Mouse (Mus musculus) heart, postnatal 0 days (tissue): ENCODE measurements at regions not wholly inside any gene's neighbourhood (a gene's known extent, or its start where the extent isn't known, plus 50 kb on each side); places are given as distances from the start of the nearest gene placed in this dataset.

Source experiments
- ATAC-seq: fragments of 200-750 bp; cut with Nextera tagmentation; 2 replicates; pipeline ENCODE4 v1.8.0; 2017; ENCODE audit warnings: low read depth, moderate number of reproducible peaks, moderate library complexity; ENCODE audit not compliant: insufficient read depth
- DNase-seq: peaks from one replicate; pipeline ENCODE4 v3.0.0-alpha.2; 2016; ENCODE audit warnings: low spot score
- H3K27ac ChIP-seq: fragments of 300-500 bp; sonication (generic); 2 replicates; pipeline ENCODE4 v1.5.1; 2014; ENCODE audit warnings: low read depth, mild to moderate bottlenecking
- H3K27me3 ChIP-seq: fragments of 300-500 bp; sonication (generic); 2 replicates; pipeline ENCODE4 v1.6.1; 2014; ENCODE audit warnings: low read length, mixed read lengths; ENCODE audit not compliant: control insufficient read depth, insufficient read depth
- H3K36me3 ChIP-seq: fragments of 300-500 bp; sonication (generic); replicated peaks from 2 replicates; pipeline ENCODE4 v1.6.1; 2014; ENCODE audit warnings: low read length, mixed read lengths; ENCODE audit not compliant: control insufficient read depth, insufficient read depth
- H3K4me1 ChIP-seq: fragments of 300-500 bp; sonication (generic); 2 replicates; pipeline ENCODE4 v1.6.1; 2014; ENCODE audit warnings: antibody characterized with exemption; ENCODE audit not compliant: control insufficient read depth, insufficient read depth
- H3K4me2 ChIP-seq: fragments of 300-500 bp; sonication (generic); 2 replicates; pipeline ENCODE4 v1.6.1; 2014; ENCODE audit warnings: low read depth, mild to moderate bottlenecking, low read length, moderate library complexity
- H3K4me3 ChIP-seq: fragments of 300-500 bp; sonication (generic); 2 replicates; pipeline ENCODE4 v1.5.1; 2014; ENCODE audit warnings: low read depth, low read length
- H3K9ac ChIP-seq: fragments of 300-500 bp; sonication (generic); replicated peaks from 2 replicates; pipeline ENCODE4 v1.6.1; 2014; ENCODE audit warnings: low read depth, low read length, mixed read lengths
- H3K9me3 ChIP-seq: fragments of 300-500 bp; sonication (generic); replicated peaks from 2 replicates; pipeline ENCODE4 v1.6.1; 2016; ENCODE audit warnings: low read length; ENCODE audit not compliant: control insufficient read depth
- CTCF ChIP-seq: IDR thresholded peaks from 2 replicates; pipeline ENCODE4 v1.5.1; 2016; ENCODE audit warnings: antibody characterized with exemption, control low read depth, low read depth
- EP300 ChIP-seq: IDR thresholded peaks from 2 replicates; pipeline ENCODE4 v1.6.1; 2016; ENCODE audit warnings: antibody characterized with exemption, low read depth
- WGBS: fragments of 180-500 bp; shearing (Covaris S2); extraction: QIAGEN DNeasy Blood & Tissue Kit; methylation state at CpG from one replicate; pipeline ENCODE4 v1.1.7; 2014; 5-methylcytosine and 5-hydroxymethylcytosine counted together

DNA sequence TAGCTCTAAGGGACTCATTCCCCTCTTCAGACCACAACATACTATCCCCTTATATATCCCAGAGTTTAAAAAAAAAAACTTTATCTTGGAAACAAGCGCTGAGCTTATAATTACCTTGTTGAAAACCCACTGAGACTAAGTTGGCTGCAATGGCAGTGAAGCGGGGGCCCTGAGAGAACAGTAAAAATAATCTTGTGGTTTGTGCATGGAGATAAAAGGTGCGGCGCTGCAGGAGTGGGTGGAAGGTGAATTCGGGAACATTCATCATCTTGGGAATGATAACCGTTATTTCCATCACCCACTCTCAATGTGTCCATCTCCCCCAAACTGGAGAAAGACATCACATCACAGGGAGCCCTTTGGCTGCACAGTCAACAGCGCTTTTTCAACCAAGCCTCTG, 327.9 kb downstream of the Insig2 start:
- Histone ChIP-seq H3K4me3 (no peak overlapping the region), H3K9ac (no peak overlapping the region), H3K27ac (no peak overlapping the region), H3K4me1 (peaks cover 3% of the 10 kb centered on the region; the same call in 1 of the 2 replicates), H3K27me3 (no peaks in the 10 kb centered on the region), H3K36me3 (no peaks in the 10 kb centered on the region), H3K9me3 (no peaks in the 10 kb centered on the region; the same call in 1 of the 2 replicates), H3K4me2 (no peak overlapping the region)
- DNase-seq (no peak), ATAC-seq (no peak)
- WGBS, result 57% methylated on average over 7 of the region's 7 CpGs
- TF ChIP-seq CTCF (no peak), EP300 (no peak)

DNA sequence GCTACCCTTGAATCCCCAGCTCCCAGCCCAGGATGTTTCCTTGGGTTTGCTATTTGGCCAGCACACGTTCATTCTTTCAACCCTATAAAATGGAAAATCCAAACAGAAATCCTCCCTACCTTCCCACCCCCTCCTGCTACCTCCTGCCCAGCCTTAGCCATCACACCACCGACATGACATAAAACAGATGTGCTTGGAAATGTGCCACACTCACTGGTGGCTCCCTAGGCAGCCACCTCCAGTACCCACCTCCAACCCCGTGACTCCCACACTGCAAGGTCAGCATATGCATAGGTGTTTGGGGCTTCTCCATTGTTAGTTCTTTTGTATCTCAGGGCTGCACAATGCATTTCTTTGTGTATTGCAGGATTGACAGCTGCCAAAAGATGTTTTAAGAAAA, 327.2 kb downstream of the Insig2 start:
- no peaks in the 10 kb centered on the region; the same call in 1 of the 2 replicates for H3K9me3 ChIP-seq
- no peak overlapping the region for H3K27ac ChIP-seq
- H3K4me2 ChIP-seq, result no peak overlapping the region
- H3K36me3 ChIP-seq, result no peaks in the 10 kb centered on the region
- ATAC-seq (peak; percentile 89), DNase-seq (peak; percentile 32)
- no peak overlapping the region for H3K4me3 ChIP-seq
- H3K4me1 ChIP-seq, result peaks cover 3% of the 10 kb centered on the region; the same call in 1 of the 2 replicates
- no peak overlapping the region for H3K9ac ChIP-seq
- 8% methylated on average over 3 of the region's 3 CpGs for WGBS
- H3K27me3 ChIP-seq, result no peaks in the 10 kb centered on the region
- TF ChIP-seq CTCF, result no peak
- TF ChIP-seq EP300, result 0 out of 2 replicates have a peak, but pooled peaks have one; percentile 38

DNA sequence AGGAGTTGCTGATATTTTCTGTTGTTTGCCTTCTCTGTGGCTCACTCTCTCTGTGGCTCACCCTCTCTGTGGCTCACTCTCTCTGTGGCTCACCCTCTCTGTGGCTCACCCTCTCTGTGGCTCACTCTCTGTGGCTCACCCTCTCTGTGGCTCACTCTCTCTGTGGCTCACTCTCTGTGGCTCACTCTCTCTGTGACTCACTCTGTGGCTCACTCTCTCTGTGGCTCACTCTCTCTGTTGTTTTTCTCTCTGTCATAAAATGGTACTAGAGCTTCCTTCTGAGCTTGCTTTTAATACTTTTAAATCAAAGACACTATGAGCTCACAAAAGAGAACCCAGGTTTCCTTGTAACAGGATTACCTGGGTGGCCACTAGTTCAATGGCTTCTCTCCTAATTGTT, 320.3 kb downstream of the Insig2 start:
- Histone ChIP-seq H3K27me3 (no peaks in the 10 kb centered on the region), H3K9me3 (no peaks in the 10 kb centered on the region), H3K27ac (no peak overlapping the region), H3K36me3 (no peaks in the 10 kb centered on the region), H3K4me1 (no peaks in the 10 kb centered on the region), H3K4me2 (no peak overlapping the region), H3K9ac (no peak overlapping the region), H3K4me3 (no peak overlapping the region)
- ATAC-seq (no peak), DNase-seq (no peak)
- TF ChIP-seq EP300, result no peak
- no peak for TF ChIP-seq CTCF

DNA sequence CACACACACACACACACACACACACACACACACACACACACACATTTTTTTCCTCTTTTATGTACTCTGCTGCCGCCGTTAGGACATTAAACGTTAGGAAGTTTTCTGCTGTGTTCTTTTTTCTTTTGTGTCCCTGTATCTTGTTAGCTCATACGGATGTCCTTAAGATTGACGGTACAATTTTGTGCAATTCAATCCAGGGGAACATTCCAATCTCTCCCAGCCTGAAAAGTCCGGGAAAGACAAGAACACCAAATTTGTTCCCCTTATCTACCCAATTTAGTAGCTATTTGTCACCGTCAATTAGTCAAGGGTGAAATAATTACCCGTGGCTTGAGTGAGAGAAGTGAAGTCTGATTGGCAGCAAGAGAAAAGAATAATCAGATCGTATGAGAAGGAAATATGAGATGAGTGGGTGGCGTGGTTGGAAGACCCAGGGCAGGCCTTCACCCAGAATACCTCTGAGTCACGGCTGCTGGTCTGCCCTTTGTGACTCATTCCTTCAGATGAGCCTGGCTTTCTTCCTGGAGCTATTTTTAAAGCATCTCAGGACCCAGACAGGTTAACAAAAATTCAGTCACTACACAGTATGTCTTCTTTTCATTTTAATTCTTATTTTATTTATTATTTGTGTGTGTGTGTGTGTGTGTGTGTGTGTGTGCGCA, 318.4 kb downstream of the Insig2 start:
- DNase-seq, result peak; percentile 37
- 0 out of 2 replicates have a peak, but pooled peaks have one; percentile 5 for TF ChIP-seq CTCF
- TF ChIP-seq EP300, result no peak
- WGBS, result 37% methylated on average over 12 of the region's 12 CpGs
- no peak overlapping the region for H3K27ac ChIP-seq
- no peaks in the 10 kb centered on the region for H3K36me3 ChIP-seq
- no peaks in the 10 kb centered on the region for H3K4me1 ChIP-seq
- H3K4me2 ChIP-seq, result no peak overlapping the region
- no peak for ATAC-seq
- no peaks in the 10 kb centered on the region for H3K9me3 ChIP-seq
- H3K4me3 ChIP-seq, result no peak overlapping the region
- H3K9ac ChIP-seq, result no peak overlapping the region
- H3K27me3 ChIP-seq, result no peaks in the 10 kb centered on the region

DNA sequence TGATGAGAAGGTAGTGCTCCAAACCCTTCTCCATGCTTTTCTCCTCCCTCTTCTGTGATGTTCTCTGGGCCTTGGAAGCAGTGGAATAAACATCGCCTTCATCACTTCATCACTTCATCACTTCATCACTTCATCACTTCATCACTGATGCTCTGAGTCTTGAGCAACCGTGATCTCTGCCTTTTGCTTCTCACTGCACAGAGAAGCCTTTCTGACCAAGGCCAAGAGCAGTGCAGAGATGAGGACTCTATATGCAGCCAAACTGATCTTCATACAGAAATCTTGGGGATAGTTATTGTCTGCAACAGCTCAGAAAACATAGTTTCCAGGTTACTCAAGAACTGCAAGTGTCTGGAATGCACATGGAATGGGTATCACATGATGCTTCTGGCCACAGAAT, 303.0 kb downstream of the Insig2 start:
- DNase-seq (no peak), ATAC-seq (no peak)
- WGBS, result 59% methylated on average over 2 of the region's 2 CpGs
- Histone ChIP-seq H3K4me2 (no peak overlapping the region), H3K27me3 (no peaks in the 10 kb centered on the region), H3K4me1 (no peaks in the 10 kb centered on the region), H3K9me3 (no peaks in the 10 kb centered on the region), H3K36me3 (no peaks in the 10 kb centered on the region), H3K4me3 (no peak overlapping the region), H3K9ac (no peak overlapping the region), H3K27ac (no peak overlapping the region)
- TF ChIP-seq CTCF, result no peak
- no peak for TF ChIP-seq EP300
